Mouse (Mus musculus): Measurements from ENCODE around the gene Fam161b. TPM values are rescaled to one million over a fixed set of nuclear protein-coding genes. Genes with fewer than 3 reads are reported as not detected.
"Not testable (repeated sequence)": the region's sequence is repeated elsewhere in the genome, so short reads cannot be mapped to it uniquely, and the experiment has no call there.

Fam161b gene
- polyA plus RNA-seq, 2 experiments = 0.81 to 1.5 TPM

GRCm38 (mm10) chr12:84365137-84365536 is 3.5 kb upstream of the Fam161b start:
- H3K27ac ChIP-seq = no peak overlapping the region
- H3K27me3 ChIP-seq (ENCODE audit: control insufficient read depth, insufficient read depth, low read length) = no peaks in the 10 kb centered on the region
- TF ChIP-seq EP300 (IDR thresholded peaks at IDR 0.05; ENCODE audit: low read depth) = no peak
- no peak for TF ChIP-seq CTCF (IDR thresholded peaks at IDR 0.05; ENCODE audit: low read depth)
- H3K9ac ChIP-seq (replicated peaks) = no peak overlapping the region
- H3K4me2 ChIP-seq (ENCODE audit: low read depth) = no peak overlapping the region
- H3K36me3 ChIP-seq (replicated peaks; ENCODE audit: control insufficient read depth, insufficient read depth, low read depth) = peaks cover 11% of the 10 kb centered on the region
- no peak overlapping the region for H3K4me3 ChIP-seq (ENCODE audit: insufficient read depth in 1 of 2, low read depth in 2 of 2, low read length in 2 of 2)
- DNase-seq (ENCODE audit: low read depth in 3 of 3, low spot score in 3 of 3) = no peak
- H3K4me1 ChIP-seq (replicated peaks; ENCODE audit: control insufficient read depth in 2 of 2, insufficient read depth in 2 of 2, low read length in 1 of 2) = peaks cover 20 to 24% of the 10 kb centered on the region in 2 experiments
- 85% methylated on average over 6 of the region's 6 CpGs for WGBS (ENCODE audit: insufficient replicate concordance)
- no peak for ATAC-seq (ENCODE audit: insufficient read depth)
- no peaks in the 10 kb centered on the region for H3K9me3 ChIP-seq (ENCODE audit: control insufficient read depth, low read length)

- ATAC-seq (ENCODE audit: insufficient read depth) = no peak
- Histone ChIP-seq H3K4me3 (ENCODE audit: insufficient read depth in 1 of 2, low read depth in 2 of 2, low read length in 2 of 2) (no peak overlapping the region), H3K9ac (replicated peaks) (no peak overlapping the region), H3K4me2 (ENCODE audit: low read depth) (no peak overlapping the region), H3K4me1 (replicated peaks; ENCODE audit: control insufficient read depth in 2 of 2, insufficient read depth in 2 of 2, low read length in 1 of 2) (peaks cover 28 to 29% of the 10 kb centered on the region in 2 experiments), H3K9me3 (ENCODE audit: control insufficient read depth, low read length) (no peaks in the 10 kb centered on the region), H3K36me3 (replicated peaks; ENCODE audit: control insufficient read depth, insufficient read depth, low read depth) (peaks cover 10% of the 10 kb centered on the region; the same call in 1 of the 2 replicates), H3K27ac (no peak overlapping the region), H3K27me3 (ENCODE audit: control insufficient read depth, insufficient read depth, low read length) (no peaks in the 10 kb centered on the region)
- 67% methylated on average over 9 of the region's 9 CpGs for WGBS (ENCODE audit: insufficient replicate concordance)
- TF ChIP-seq EP300 (IDR thresholded peaks at IDR 0.05; ENCODE audit: low read depth) (no peak), CTCF (IDR thresholded peaks at IDR 0.05; ENCODE audit: low read depth) (no peak)
- DNase-seq (ENCODE audit: low read depth in 3 of 3, low spot score in 3 of 3) = no peak
Observed at GRCm38 (mm10) chr12:84364291-84364690, 2.7 kb upstream of the Fam161b start.

- H3K36me3 ChIP-seq (replicated peaks; ENCODE audit: control insufficient read depth, insufficient read depth, low read depth) = peaks cover 1% of the 10 kb centered on the region; the same call in 1 of the 2 replicates
- TF ChIP-seq EP300 (IDR thresholded peaks at IDR 0.05; ENCODE audit: low read depth) (no peak), CTCF (IDR thresholded peaks at IDR 0.05; ENCODE audit: low read depth) (no peak)
- peak overlapping the region in 1 of 2 experiments; percentile 84; a peak in 3 of 4 replicates for H3K4me3 ChIP-seq (ENCODE audit: insufficient read depth in 1 of 2, low read depth in 2 of 2, low read length in 2 of 2)
- H3K27me3 ChIP-seq (ENCODE audit: control insufficient read depth, insufficient read depth, low read length) = no peaks in the 10 kb centered on the region
- 36% methylated on average over 2 of the region's 2 CpGs for WGBS (ENCODE audit: insufficient replicate concordance)
- H3K4me1 ChIP-seq (replicated peaks; ENCODE audit: control insufficient read depth in 2 of 2, insufficient read depth in 2 of 2, low read length in 1 of 2) = peaks cover 38 to 43% of the 10 kb centered on the region in 2 experiments
- ATAC-seq (ENCODE audit: insufficient read depth) (no peak), DNase-seq (ENCODE audit: low read depth in 3 of 3, low spot score in 3 of 3) (no peak)
- H3K4me2 ChIP-seq (ENCODE audit: low read depth) = peak overlapping the region; percentile 72
- H3K9me3 ChIP-seq (ENCODE audit: control insufficient read depth, low read length) = no peaks in the 10 kb centered on the region
- peak overlapping the region; percentile 24; the same call in 1 of the 2 replicates for H3K9ac ChIP-seq (replicated peaks)
- H3K27ac ChIP-seq = no peak overlapping the region
Observed at GRCm38 (mm10) chr12:84362872-84363271, 1.2 kb upstream of the Fam161b start.

GRCm38 (mm10) chr12:84358699-84359098 is 2.9 kb downstream of the Fam161b start:
- Histone ChIP-seq H3K4me2 (ENCODE audit: low read depth) (peak overlapping the region; percentile 53), H3K4me3 (ENCODE audit: insufficient read depth in 1 of 2, low read depth in 2 of 2, low read length in 2 of 2) (0 out of 4 replicates have a peak overlapping the region, but pooled peaks of 1 of the 2 experiments have one; percentile 6), H3K9ac (replicated peaks) (peak overlapping the region; percentile 48), H3K4me1 (replicated peaks; ENCODE audit: control insufficient read depth in 2 of 2, insufficient read depth in 2 of 2, low read length in 1 of 2) (peaks cover 34 to 40% of the 10 kb centered on the region in 2 experiments), H3K27ac (peak overlapping the region; percentile 71)
- H3K27me3 ChIP-seq (ENCODE audit: control insufficient read depth, insufficient read depth, low read length); H3K36me3 ChIP-seq (replicated peaks; ENCODE audit: control insufficient read depth, insufficient read depth, low read depth); H3K9me3 ChIP-seq (ENCODE audit: control insufficient read depth, low read length): not testable (repeated sequence)
- ATAC-seq (ENCODE audit: insufficient read depth) = peak; percentile 37; the same call in 1 of the 2 replicates
- DNase-seq (ENCODE audit: low read depth in 3 of 3, low spot score in 3 of 3) = peak; percentile 43 to 59 (median 49)
- peak; percentile 83 for TF ChIP-seq EP300 (IDR thresholded peaks at IDR 0.05; ENCODE audit: low read depth)
- 38% methylated on average over 2 of the region's 2 CpGs for WGBS (ENCODE audit: insufficient replicate concordance)

GRCm38 (mm10) chr12:84347192-84347591 is 14.4 kb downstream of the Fam161b start:
- H3K9me3 ChIP-seq (ENCODE audit: control insufficient read depth, low read length) = no peaks in the 10 kb centered on the region
- H3K36me3 ChIP-seq (replicated peaks; ENCODE audit: control insufficient read depth, insufficient read depth, low read depth) = peaks cover 32% of the 10 kb centered on the region
- WGBS (ENCODE audit: insufficient replicate concordance) = 54% methylated on average over 2 of the region's 2 CpGs
- TF ChIP-seq CTCF (IDR thresholded peaks at IDR 0.05; ENCODE audit: low read depth) = peak; percentile 82
- TF ChIP-seq EP300 (IDR thresholded peaks at IDR 0.05; ENCODE audit: low read depth) = no peak
- no peak overlapping the region for H3K4me2 ChIP-seq (ENCODE audit: low read depth)
- no peaks in the 10 kb centered on the region for H3K27me3 ChIP-seq (ENCODE audit: control insufficient read depth, insufficient read depth, low read length)
- H3K4me3 ChIP-seq (ENCODE audit: insufficient read depth in 1 of 2, low read depth in 2 of 2, low read length in 2 of 2) = no peak overlapping the region
- peak in 1 of 3 experiments; percentile 31 for DNase-seq (ENCODE audit: low read depth in 3 of 3, low spot score in 3 of 3)
- no peaks in the 10 kb centered on the region for H3K4me1 ChIP-seq (replicated peaks; ENCODE audit: control insufficient read depth in 2 of 2, insufficient read depth in 2 of 2, low read length in 1 of 2)
- H3K27ac ChIP-seq = no peak overlapping the region
- H3K9ac ChIP-seq (replicated peaks) = no peak overlapping the region
- ATAC-seq (ENCODE audit: insufficient read depth) = peak; percentile 62
